Mouse (Mus musculus) small intestine, adult 2 months (tissue): ENCODE measurements around the gene Fnip2. TPM values are rescaled to one million over a fixed set of nuclear protein-coding genes. Genes with fewer than 3 reads are reported as not detected.

Experiments used
- H3K27ac ChIP-seq: fragments of 200-500 bp; 2 replicates; pipeline ENCODE4 v1.5.1; 2012; ENCODE audit warnings: low read depth, low read length, control low read depth, inconsistent platforms; ENCODE audit not compliant: insufficient read depth
- H3K27me3 ChIP-seq: fragments of 200-500 bp; 2 replicates; pipeline ENCODE4 v1.6.1; 2012; ENCODE audit warnings: mild to moderate bottlenecking, moderate library complexity, low read length, inconsistent platforms; ENCODE audit not compliant: control insufficient read depth, insufficient read depth
- H3K36me3 ChIP-seq: fragments of 200-500 bp; 2 replicates; pipeline ENCODE4 v1.6.1; 2012; ENCODE audit warnings: mild to moderate bottlenecking, low read length, control low read depth, inconsistent platforms; ENCODE audit not compliant: control insufficient read depth, insufficient read depth
- H3K4me1 ChIP-seq: fragments of 200-500 bp; 2 replicates; pipeline ENCODE4 v1.6.1; 2012; ENCODE audit warnings: low read length, inconsistent platforms, mixed read lengths; ENCODE audit not compliant: control insufficient read depth, insufficient read depth, insufficient read length
- H3K4me3 ChIP-seq: fragments of 200-500 bp; 2 replicates; pipeline ENCODE4 v1.5.1; 2012; ENCODE audit warnings: low read depth, mild to moderate bottlenecking, control low read depth, inconsistent platforms, low read length, moderate library complexity
- CTCF ChIP-seq: fragments of 200-500 bp; IDR thresholded peaks from 2 replicates; pipeline ENCODE4 v1.5.1; 2012; ENCODE audit warnings: low read depth, mild to moderate bottlenecking, control low read depth, inconsistent platforms, low read length, moderate library complexity, mixed read lengths; ENCODE audit not compliant: insufficient replicate concordance, insufficient read length; ENCODE audit errors: extremely low read depth
- POLR2A ChIP-seq: fragments of 200-500 bp; IDR thresholded peaks from 2 replicates; pipeline ENCODE4 v1.6.1; 2012; ENCODE audit warnings: low read depth, mild to moderate bottlenecking, control low read depth, inconsistent platforms, low read length, moderate library complexity
- WGBS: fragments of 180-500 bp; shearing (Covaris S2); methylation state at CpG from one replicate; pipeline ENCODE4 v1.1.7; 2018; 5-methylcytosine and 5-hydroxymethylcytosine counted together
- polyA plus RNA-seq: library from polyadenylated mRNA; depleted of rRNA; stranded (reverse); fragments of >200 nt; gene quantifications from 2 replicates; pipeline ENCODE4 v1.2.3, GENCODE M21; 2012

Gene Fnip2
- polyA plus RNA-seq, 1 experiment = 1.6 TPM

- 69% methylated on average over 5 of the region's 5 CpGs for WGBS
Observed at GRCm38 (mm10) chr3:79490102-79490501, 77.5 kb downstream of the Fnip2 start.

GRCm38 (mm10) chr3:79488025-79488424 is 79.6 kb downstream of the Fnip2 start:
- Histone ChIP-seq H3K4me1 (peaks cover 2% of the 10 kb centered on the region; the same call in 1 of the 2 replicates), H3K4me3 (no peak overlapping the region), H3K27me3 (no peaks in the 10 kb centered on the region), H3K27ac (no peak overlapping the region), H3K36me3 (peaks cover 11% of the 10 kb centered on the region)
- 79% methylated on average over 7 of the region's 7 CpGs for WGBS
- no peak for TF ChIP-seq CTCF
- TF ChIP-seq POLR2A = no peak

More at GRCm38 (mm10) chr3:79490102-79490501, 77.5 kb downstream of the Fnip2 start:
- Histone ChIP-seq H3K27ac (no peak overlapping the region), H3K27me3 (no peaks in the 10 kb centered on the region), H3K4me3 (no peak overlapping the region), H3K36me3 (peaks cover 11% of the 10 kb centered on the region), H3K4me1 (no peaks in the 10 kb centered on the region)
- no peak for TF ChIP-seq POLR2A
- no peak for TF ChIP-seq CTCF

- peak overlapping the region; percentile 40 for H3K27ac ChIP-seq
- H3K36me3 ChIP-seq = peaks cover 17% of the 10 kb centered on the region
- TF ChIP-seq CTCF = no peak
- no peak for TF ChIP-seq POLR2A
- H3K4me1 ChIP-seq = peaks cover 2% of the 10 kb centered on the region; the same call in 1 of the 2 replicates
- no peak overlapping the region for H3K4me3 ChIP-seq
- WGBS = 77% methylated on average over 16 of the region's 16 CpGs
- no peaks in the 10 kb centered on the region for H3K27me3 ChIP-seq
Observed at GRCm38 (mm10) chr3:79484286-79485063, 83.1 kb downstream of the Fnip2 start.

GRCm38 (mm10) chr3:79478880-79479279 is 88.7 kb downstream of the Fnip2 start:
- H3K27ac ChIP-seq = no peak overlapping the region
- H3K4me1 ChIP-seq = no peaks in the 10 kb centered on the region
- TF ChIP-seq POLR2A (no peak), CTCF (no peak)
- no peaks in the 10 kb centered on the region for H3K27me3 ChIP-seq
- H3K4me3 ChIP-seq = no peak overlapping the region
- WGBS = 86% methylated on average over 4 of the region's 4 CpGs
- peaks cover 15% of the 10 kb centered on the region for H3K36me3 ChIP-seq

- Histone ChIP-seq H3K4me1 (no peaks in the 10 kb centered on the region), H3K4me3 (no peak overlapping the region), H3K36me3 (peaks cover 15% of the 10 kb centered on the region), H3K27ac (no peak overlapping the region), H3K27me3 (no peaks in the 10 kb centered on the region)
- TF ChIP-seq POLR2A (no peak), CTCF (no peak)
- WGBS = 89% methylated on average over 8 of the region's 8 CpGs
Observed at GRCm38 (mm10) chr3:79478400-79478799, 89.2 kb downstream of the Fnip2 start.

GRCm38 (mm10) chr3:79475980-79476379 is 91.6 kb downstream of the Fnip2 start:
- 88% methylated on average over 2 of the region's 2 CpGs for WGBS
- H3K4me1 ChIP-seq = no peaks in the 10 kb centered on the region
- H3K27me3 ChIP-seq = no peaks in the 10 kb centered on the region
- peaks cover 10% of the 10 kb centered on the region for H3K36me3 ChIP-seq
- no peak overlapping the region for H3K4me3 ChIP-seq
- TF ChIP-seq CTCF (no peak), POLR2A (no peak)
- no peak overlapping the region for H3K27ac ChIP-seq

GRCm38 (mm10) chr3:79474911-79475310 is 92.7 kb downstream of the Fnip2 start:
- H3K4me3 ChIP-seq = no peak overlapping the region
- no peak overlapping the region for H3K27ac ChIP-seq
- 82% methylated on average over 4 of the region's 4 CpGs for WGBS
- TF ChIP-seq POLR2A = no peak
- no peak for TF ChIP-seq CTCF
- H3K4me1 ChIP-seq = no peaks in the 10 kb centered on the region
- H3K36me3 ChIP-seq = peaks cover 8% of the 10 kb centered on the region
- H3K27me3 ChIP-seq = no peaks in the 10 kb centered on the region
